Mouse (Mus musculus) midbrain, embryonic 13.5 days (tissue): ENCODE results near the gene Hnrnpul2. TPM values are rescaled to one million over a fixed set of nuclear protein-coding genes. Genes with fewer than 3 reads are reported as not detected.
A peak's percentile ranks its signal among the peaks of the same experiment; 100 is the strongest.

ENCODE experiments used
- ATAC-seq: fragments of 200-750 bp; cut with Nextera tagmentation; 2 replicates; pipeline ENCODE4 v1.8.0; 2017; ENCODE audit warnings: mild to moderate bottlenecking, moderate TSS enrichment, moderate library complexity
- H3K27ac ChIP-seq: fragments of 300-500 bp; sonication (generic); 2 replicates; pipeline ENCODE4 v1.5.1; 2015; ENCODE audit warnings: inconsistent platforms, mild to moderate bottlenecking, moderate library complexity
- H3K27me3 ChIP-seq: fragments of 300-500 bp; sonication (generic); 2 replicates; pipeline ENCODE4 v1.6.1; 2015; ENCODE audit warnings: mild to moderate bottlenecking, inconsistent platforms
- H3K36me3 ChIP-seq: fragments of 300-500 bp; sonication (generic); 2 replicates; pipeline ENCODE4 v1.6.1; 2015; ENCODE audit warnings: mild to moderate bottlenecking, inconsistent platforms
- H3K4me1 ChIP-seq: fragments of 300-500 bp; sonication (generic); replicated peaks from 2 replicates; pipeline ENCODE4 v1.6.1; 2015; ENCODE audit warnings: inconsistent platforms
- H3K4me2 ChIP-seq: fragments of 300-500 bp; sonication (generic); replicated peaks from 2 replicates; pipeline ENCODE4 v1.6.1; 2015; ENCODE audit warnings: moderate library complexity, mild to moderate bottlenecking, inconsistent platforms
- H3K4me3 ChIP-seq: fragments of 300-500 bp; sonication (generic); replicated peaks from 2 replicates; pipeline ENCODE4 v1.5.1; 2015; ENCODE audit warnings: mild to moderate bottlenecking, inconsistent platforms
- H3K9ac ChIP-seq: fragments of 300-500 bp; sonication (generic); replicated peaks from 2 replicates; pipeline ENCODE4 v1.6.1; 2015; ENCODE audit warnings: mild to moderate bottlenecking, inconsistent platforms
- H3K9me3 ChIP-seq: fragments of 300-500 bp; sonication (generic); 2 replicates; pipeline ENCODE4 v1.6.1; 2016; ENCODE audit warnings: mild to moderate bottlenecking, inconsistent platforms
- WGBS: fragments of 180-500 bp; shearing (Covaris S2); methylation state at CpG from one replicate; pipeline ENCODE4 v1.1.7; 2015; 5-methylcytosine and 5-hydroxymethylcytosine counted together
- polyA plus RNA-seq: library from polyadenylated mRNA; unstranded; fragments of >200 nt; fragmentation: Nextera tagmentation; extraction: Ambion mirVana; gene quantifications from 2 replicates; pipeline ENCODE4 v1.2.1, GENCODE M21; 2015

Hnrnpul2 gene
- polyA plus RNA-seq, 1 experiment from 2014 or later: 6.1 TPM

DNA sequence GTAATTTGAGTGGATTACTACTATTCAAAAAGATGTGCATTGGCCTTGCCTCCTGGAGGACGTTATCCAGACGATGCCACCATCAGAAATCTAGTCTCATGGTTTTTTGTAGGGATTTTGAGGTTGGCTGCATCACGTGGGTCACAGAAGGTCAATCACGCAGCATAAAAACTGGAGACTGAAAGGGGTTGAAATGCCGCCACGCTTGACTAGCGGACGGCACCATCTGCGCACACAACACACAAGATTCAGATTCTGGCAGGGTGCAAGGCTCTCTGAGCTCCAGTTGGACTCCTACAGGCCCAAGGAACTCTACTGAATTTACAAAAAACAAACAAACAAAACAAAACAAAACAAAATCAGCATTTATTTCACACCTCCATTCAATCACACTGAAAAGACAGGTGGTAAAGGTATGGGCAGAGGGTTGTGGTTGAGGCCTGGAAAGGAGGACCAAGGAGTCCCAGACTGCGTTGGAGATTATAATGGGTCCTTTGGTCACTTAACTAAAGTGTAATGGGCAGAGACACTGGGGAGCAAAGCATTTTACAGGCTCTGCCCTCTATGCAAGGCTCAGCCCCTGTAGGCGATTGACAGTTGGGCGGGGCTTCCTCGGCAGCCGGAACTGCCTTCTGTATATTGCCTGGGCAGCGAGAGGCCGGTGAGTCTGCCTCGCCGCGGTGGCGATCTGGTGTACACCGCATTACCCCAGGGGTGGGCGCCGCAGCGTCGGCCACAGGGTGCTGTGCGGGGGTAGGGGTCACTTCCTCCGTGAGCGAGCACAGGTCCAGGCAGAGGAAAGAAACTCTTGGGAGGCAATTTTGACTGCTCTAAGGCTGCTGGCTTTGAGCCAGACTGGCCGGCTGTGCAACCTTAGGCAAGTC, 20.3 kb downstream of the Hnrnpul2 start:
- Histone ChIP-seq H3K36me3 (peaks cover 25% of the 10 kb centered on the region), H3K9me3 (no peaks in the 10 kb centered on the region), H3K4me2 (peak overlapping the region; percentile 77), H3K9ac (peak overlapping the region; percentile 93), H3K27ac (peak overlapping the region; percentile 98), H3K4me3 (peak overlapping the region; percentile 79), H3K27me3 (no peaks in the 10 kb centered on the region), H3K4me1 (peaks cover 41% of the 10 kb centered on the region)
- WGBS: 10% methylated on average over 29 of the region's 29 CpGs
- peak; percentile 31 for ATAC-seq

DNA sequence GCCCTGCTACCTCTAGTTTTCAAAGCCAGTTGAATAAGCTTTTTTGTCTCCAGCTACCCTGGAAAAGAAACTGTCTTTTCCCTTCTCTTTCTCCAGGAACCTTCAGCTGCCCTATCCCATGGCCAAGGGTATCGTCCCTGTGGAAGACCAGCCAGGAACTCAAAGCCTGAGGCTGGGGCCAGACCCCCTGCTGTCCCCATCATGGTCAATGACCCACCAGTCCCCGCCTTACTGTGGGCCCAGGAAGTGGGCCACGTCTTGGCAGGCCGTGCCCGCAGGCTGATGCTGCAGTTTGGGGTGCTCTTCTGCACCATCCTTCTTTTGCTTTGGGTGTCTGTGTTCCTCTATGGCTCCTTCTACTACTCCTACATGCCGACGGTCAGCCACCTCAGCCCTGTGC, 21.2 kb downstream of the Hnrnpul2 start:
- peak overlapping the region; percentile 79 for H3K4me3 ChIP-seq
- H3K4me2 ChIP-seq: peak overlapping the region; percentile 77
- no peaks in the 10 kb centered on the region for H3K27me3 ChIP-seq
- no peak for ATAC-seq
- H3K27ac ChIP-seq: no peak overlapping the region; the same call in 1 of the 2 replicates
- H3K9me3 ChIP-seq: no peaks in the 10 kb centered on the region
- peaks cover 21% of the 10 kb centered on the region for H3K36me3 ChIP-seq
- 90% methylated on average over 7 of the region's 7 CpGs for WGBS
- peak overlapping the region; percentile 93 for H3K9ac ChIP-seq
- H3K4me1 ChIP-seq: peaks cover 41% of the 10 kb centered on the region

DNA sequence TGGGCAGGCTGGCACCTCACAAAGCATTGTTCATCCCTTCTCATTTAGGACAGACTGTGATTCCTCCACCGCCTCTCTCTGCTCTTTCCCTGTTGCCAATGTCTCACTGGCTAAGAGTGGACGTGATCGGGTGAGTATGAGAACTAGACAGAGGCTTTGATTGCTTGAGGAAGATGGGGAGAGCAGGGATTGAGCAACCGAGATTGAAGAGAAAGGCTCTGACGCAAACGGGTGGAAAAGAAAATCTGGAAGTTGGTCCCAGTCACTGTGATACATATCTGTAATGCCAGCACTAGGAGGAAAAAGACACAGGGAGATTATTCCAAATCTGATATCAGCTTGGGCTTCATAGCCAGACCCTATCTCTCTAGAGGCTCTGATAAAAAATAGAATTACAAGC, 23.2 kb downstream of the Hnrnpul2 start:
- Histone ChIP-seq H3K27ac (no peak overlapping the region), H3K36me3 (peaks cover 40% of the 10 kb centered on the region), H3K9me3 (no peaks in the 10 kb centered on the region), H3K9ac (no peak overlapping the region), H3K27me3 (no peaks in the 10 kb centered on the region), H3K4me1 (peaks cover 36% of the 10 kb centered on the region), H3K4me3 (no peak overlapping the region), H3K4me2 (no peak overlapping the region)
- no peak for ATAC-seq
- WGBS: 86% methylated on average over 6 of the region's 6 CpGs

DNA sequence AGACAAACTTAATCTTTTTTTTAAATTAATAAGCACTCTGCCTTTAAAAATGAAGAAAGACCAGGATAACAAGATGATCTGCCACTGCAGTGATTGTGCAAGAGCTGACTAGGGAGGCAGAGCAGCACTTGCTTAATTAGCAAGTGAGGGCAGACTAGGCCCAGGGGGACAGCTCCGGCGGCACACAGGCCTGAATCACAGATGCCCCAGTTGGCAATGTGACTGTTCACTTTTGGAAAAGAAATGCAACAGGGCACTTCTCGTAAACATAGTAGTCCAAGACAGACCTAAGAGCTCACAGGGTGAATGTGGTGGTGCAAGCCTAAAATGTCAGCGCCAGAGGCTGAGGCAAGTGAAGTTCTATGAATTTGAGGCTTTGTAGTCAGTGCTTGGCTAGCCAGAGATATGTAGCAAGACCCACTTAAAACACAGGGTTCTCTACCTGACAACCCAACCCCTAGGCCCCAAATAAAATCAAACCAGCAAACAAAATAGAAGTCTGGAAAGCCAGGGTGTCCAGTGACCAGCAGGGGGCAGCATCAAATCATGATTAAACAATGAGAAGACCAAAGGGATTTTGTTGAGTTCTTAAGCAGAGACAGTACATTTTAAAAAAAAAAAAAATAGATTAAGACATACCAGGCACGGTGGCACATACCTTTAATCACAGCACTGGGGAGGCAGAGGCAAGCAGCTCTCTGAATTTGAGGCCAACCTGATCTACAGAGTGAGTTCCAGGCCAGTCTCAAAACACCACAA, 24.7 kb downstream of the Hnrnpul2 start:
- Histone ChIP-seq H3K4me2 (no peak overlapping the region), H3K36me3 (peaks cover 56% of the 10 kb centered on the region), H3K27me3 (no peaks in the 10 kb centered on the region), H3K9me3 (no peaks in the 10 kb centered on the region), H3K27ac (no peak overlapping the region; the same call in 1 of the 2 replicates), H3K4me3 (no peak overlapping the region), H3K4me1 (peaks cover 23% of the 10 kb centered on the region), H3K9ac (no peak overlapping the region)
- WGBS: 60% methylated on average over 5 of the region's 5 CpGs
- no peak for ATAC-seq

DNA sequence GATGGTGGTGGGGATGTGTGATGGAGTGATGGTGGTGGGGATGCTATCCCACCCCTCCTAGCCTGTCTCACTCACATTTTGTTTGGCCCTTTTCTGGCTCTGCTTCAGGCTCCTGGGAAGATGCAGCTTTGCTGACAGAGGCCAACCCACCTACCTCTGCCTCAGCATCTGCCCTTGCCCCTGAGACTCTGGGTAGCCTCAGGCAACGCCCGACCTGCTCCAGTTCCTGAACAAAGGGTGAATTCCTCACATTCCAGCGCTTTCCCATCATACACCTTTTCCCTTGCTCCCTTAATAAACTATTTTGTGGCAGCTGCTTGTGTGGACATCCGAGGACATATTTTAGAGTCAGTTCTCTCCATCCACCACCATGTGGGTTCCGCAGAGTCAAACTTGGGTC, 28.5 kb downstream of the Hnrnpul2 start:
- Histone ChIP-seq H3K4me1 (no peaks in the 10 kb centered on the region), H3K9ac (no peak overlapping the region), H3K4me3 (no peak overlapping the region), H3K27me3 (no peaks in the 10 kb centered on the region), H3K4me2 (no peak overlapping the region), H3K9me3 (no peaks in the 10 kb centered on the region), H3K36me3 (peaks cover 38% of the 10 kb centered on the region), H3K27ac (no peak overlapping the region)
- 81% methylated on average over 5 of the region's 5 CpGs for WGBS
- ATAC-seq: no peak

DNA sequence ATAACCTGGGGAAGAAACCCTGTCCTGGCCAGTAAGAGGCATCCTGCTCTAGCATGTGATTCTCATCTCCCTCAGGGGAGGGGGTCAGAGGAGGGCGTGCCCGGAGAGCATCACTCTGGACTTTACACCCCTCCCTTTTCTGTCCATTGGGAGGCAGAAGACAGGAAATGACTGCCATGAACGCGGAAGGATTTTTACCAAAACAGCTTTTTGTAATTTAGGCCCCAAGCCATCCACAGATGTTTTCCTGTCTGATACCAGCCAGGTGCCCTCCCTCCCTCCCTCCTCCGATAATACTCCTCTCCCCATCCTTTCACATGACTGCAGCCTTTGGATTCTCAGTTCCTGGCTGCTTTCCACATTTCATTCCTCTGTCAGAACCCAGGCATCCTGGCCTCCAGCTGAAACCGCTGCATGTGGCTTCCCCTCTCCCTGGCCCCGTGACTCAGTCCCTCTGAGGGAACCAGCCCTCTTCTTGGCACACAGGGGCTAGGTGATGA, 30.6 kb downstream of the Hnrnpul2 start, which contains the start of gene Lrrn4cl:
TSS of gene Lrrn4cl (plus strand) at position 367 of the 500 bp plus-strand sequence.
- no peaks in the 10 kb centered on the region for H3K4me1 ChIP-seq
- H3K36me3 ChIP-seq: peaks cover 38% of the 10 kb centered on the region
- no peaks in the 10 kb centered on the region for H3K9me3 ChIP-seq
- no peak within 1 kb of the TSS for H3K4me2 ChIP-seq
- ATAC-seq: 0 out of 2 replicates have a peak, but pooled peaks have one; percentile 20
- WGBS: 40% methylated on average over 7 of the region's 7 CpGs
- no peaks in the 10 kb centered on the region for H3K27me3 ChIP-seq
- no peak within 1 kb of the TSS for H3K4me3 ChIP-seq
- H3K27ac ChIP-seq: no peak within 1 kb of the TSS
- H3K9ac ChIP-seq: no peak within 1 kb of the TSS; the same call in 1 of the 2 replicates

DNA sequence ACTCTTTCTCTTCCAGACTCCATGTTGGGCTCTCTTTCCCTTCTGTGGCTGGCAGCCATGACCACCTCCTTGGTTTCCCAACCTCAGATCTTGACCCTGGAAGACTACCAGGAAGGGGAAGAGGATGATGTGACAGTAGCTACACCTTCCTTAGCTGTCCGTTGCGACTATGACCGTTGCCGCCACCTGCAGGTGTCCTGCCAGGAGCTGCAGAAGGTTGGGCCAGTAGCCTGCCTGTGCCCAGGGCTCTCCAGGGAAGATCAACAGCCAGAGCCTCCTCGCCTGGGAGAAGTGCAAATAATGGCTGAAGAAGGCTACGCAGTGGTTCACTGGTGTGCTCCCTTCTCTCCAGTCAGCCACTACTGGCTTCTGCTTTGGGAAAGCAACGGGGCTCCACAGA, 31.8 kb downstream of the Hnrnpul2 start:
- Histone ChIP-seq H3K27ac (no peak overlapping the region), H3K9ac (no peak overlapping the region), H3K36me3 (peaks cover 28% of the 10 kb centered on the region), H3K27me3 (no peaks in the 10 kb centered on the region), H3K4me3 (no peak overlapping the region), H3K4me2 (no peak overlapping the region), H3K4me1 (no peaks in the 10 kb centered on the region), H3K9me3 (no peaks in the 10 kb centered on the region)
- 47% methylated on average over 7 of the region's 7 CpGs for WGBS
- ATAC-seq: no peak

DNA sequence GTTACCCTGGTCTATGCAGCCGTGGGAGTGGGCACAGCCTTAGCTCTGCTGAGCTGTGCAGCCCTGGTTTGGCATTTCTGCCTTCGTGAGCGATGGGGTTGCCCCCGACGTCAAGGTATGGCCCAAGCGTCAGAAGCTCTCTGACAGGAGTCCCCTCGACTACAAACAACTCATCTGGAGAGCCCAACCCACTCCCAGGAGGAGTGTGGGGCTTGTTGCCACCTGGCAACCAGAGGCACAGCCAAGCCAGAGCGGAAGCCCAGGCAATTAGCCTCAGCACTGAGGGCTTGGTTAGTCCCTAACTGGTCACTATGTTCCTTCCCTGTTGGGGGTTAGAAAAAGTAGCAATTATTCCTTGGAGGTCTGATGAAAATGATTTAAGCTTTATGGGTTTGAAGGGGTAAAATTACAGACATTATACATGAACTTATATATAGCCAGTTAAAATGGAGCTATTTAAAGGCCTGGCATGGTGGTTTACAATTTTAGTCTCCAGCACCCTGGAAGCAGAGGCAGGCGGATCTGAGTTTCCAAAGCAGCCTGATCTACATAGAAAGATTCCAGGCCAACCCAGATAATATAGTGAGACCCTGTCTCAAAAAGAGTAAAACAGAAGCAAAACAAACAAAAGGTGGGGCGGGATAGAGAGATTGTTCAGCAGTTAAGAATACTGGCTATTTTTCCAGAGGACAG, 32.6 kb downstream of the Hnrnpul2 start:
- Histone ChIP-seq H3K27me3 (no peaks in the 10 kb centered on the region), H3K4me2 (no peak overlapping the region), H3K9ac (no peak overlapping the region), H3K36me3 (peaks cover 21% of the 10 kb centered on the region), H3K27ac (no peak overlapping the region), H3K4me1 (no peaks in the 10 kb centered on the region), H3K9me3 (no peaks in the 10 kb centered on the region), H3K4me3 (no peak overlapping the region)
- WGBS: 68% methylated on average over 10 of the region's 10 CpGs
- ATAC-seq: no peak

DNA sequence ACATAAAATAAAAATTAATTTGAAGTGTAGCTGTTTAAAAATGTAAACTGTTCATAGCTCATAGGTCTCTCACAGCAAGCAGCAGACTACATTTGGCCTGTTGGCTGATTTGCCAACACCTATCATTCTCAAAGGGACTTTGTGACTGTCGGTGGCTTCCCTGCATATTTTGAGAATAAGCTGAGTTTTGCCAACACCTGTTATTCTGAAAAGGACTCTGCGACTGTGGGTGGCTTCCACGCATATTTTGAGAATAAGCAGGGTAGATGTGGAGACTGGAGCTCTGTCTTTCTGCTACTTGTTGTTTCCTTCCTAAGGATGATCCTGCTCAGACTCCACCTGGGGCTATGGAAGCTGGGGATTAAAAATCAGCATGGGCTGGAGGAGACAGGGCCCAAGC, 33.3 kb downstream of the Hnrnpul2 start:
- H3K27me3 ChIP-seq: no peaks in the 10 kb centered on the region
- ATAC-seq: no peak
- no peak overlapping the region for H3K4me3 ChIP-seq
- peaks cover 14% of the 10 kb centered on the region for H3K36me3 ChIP-seq
- H3K4me2 ChIP-seq: no peak overlapping the region
- H3K27ac ChIP-seq: no peak overlapping the region
- no peaks in the 10 kb centered on the region for H3K4me1 ChIP-seq
- no peaks in the 10 kb centered on the region for H3K9me3 ChIP-seq
- no peak overlapping the region for H3K9ac ChIP-seq
- WGBS: 84% methylated on average over 3 of the region's 3 CpGs

DNA sequence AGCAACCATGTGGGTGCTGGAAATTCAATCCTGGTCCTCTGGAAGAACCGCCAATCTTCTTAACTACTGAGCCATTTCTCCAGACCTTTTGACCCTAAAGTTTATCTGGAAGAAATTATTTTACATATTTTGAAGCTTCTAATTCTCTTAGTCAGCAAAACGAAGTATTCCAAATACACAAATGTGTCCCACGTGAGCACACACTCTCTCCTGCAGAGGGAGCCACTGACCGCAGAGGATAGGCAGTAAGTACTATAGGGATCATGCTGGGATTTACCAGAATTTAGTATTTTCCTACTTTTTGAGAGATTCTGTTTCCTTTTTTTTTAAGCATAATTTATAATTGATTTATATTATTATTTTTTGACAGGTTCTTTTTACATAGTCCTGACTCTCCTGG, 37.9 kb downstream of the Hnrnpul2 start:
- 48% methylated on average over 4 of the region's 4 CpGs for WGBS
- Histone ChIP-seq H3K4me3 (no peak overlapping the region), H3K4me1 (no peaks in the 10 kb centered on the region), H3K36me3 (no peaks in the 10 kb centered on the region), H3K4me2 (no peak overlapping the region), H3K9me3 (no peaks in the 10 kb centered on the region), H3K27ac (no peak overlapping the region), H3K9ac (no peak overlapping the region), H3K27me3 (no peaks in the 10 kb centered on the region)
- ATAC-seq: no peak

DNA sequence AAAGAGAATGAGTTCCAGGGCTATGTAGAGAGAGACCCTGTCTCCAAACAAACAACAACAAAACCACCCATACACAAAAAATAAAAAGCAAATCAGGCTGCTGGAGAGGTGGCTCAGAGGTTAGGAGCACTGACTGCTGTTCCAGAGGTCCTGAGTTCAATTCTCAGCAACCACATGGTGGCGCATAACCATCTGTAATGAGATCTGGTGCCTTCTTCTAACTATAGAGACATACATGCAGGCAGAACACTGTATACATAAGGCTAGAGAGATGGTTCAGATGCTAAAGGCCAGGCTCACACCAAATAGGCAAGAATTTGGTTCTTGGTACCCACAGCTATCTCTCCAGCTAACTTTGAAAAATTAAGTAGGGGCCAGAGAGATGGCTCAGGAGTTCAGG, 39.2 kb downstream of the Hnrnpul2 start:
- no peak overlapping the region for H3K4me2 ChIP-seq
- no peak overlapping the region for H3K9ac ChIP-seq
- no peak overlapping the region for H3K4me3 ChIP-seq
- 21% methylated on average over 1 of the region's 1 CpGs for WGBS
- H3K27me3 ChIP-seq: no peaks in the 10 kb centered on the region
- H3K9me3 ChIP-seq: no peaks in the 10 kb centered on the region
- H3K4me1 ChIP-seq: no peaks in the 10 kb centered on the region
- H3K36me3 ChIP-seq: no peaks in the 10 kb centered on the region
- ATAC-seq: 0 out of 2 replicates have a peak, but pooled peaks have one; percentile 24
- H3K27ac ChIP-seq: no peak overlapping the region
